In genomic region chr15:85748466-85748865, GRCm38 (mm10) we compare ENCODE assay signal across 19 mouse cellular contexts. TPM values are rescaled to one million over a fixed set of nuclear protein-coding genes. Genes with fewer than 3 reads are reported as not detected.
"Had no signal": no experiment of that assay in that cellular context is flagged by ENCODE, and none has a peak within 500 bp of the region (broad histone marks: within the 10 kb centered on the region; RNA-seq: fewer than 3 reads in every experiment).

No protein-coding gene starts in this region.

- H3K9me3 ChIP-seq: midbrain, embryonic 12.5 days; neural tube, embryonic 12.5 days; stomach, embryonic 15.5 days had no signal

- H3K27me3 ChIP-seq: neural tube, embryonic 12.5 days; stomach, embryonic 15.5 days had no signal

- ATAC-seq: midbrain, embryonic 16.5 days had no signal

- H3K4me3 ChIP-seq: midbrain, embryonic 10.5 days; midbrain, embryonic 12.5 days; myocyte; neural tube, embryonic 12.5 days; stomach, embryonic 15.5 days had no signal

- DNase-seq: lung, adult 18-20 months; lung, embryonic 14.5 days; lung, postnatal 10 days; lung, postnatal 4 days; midbrain, embryonic 14.5 days; right cerebral cortex, postnatal 14 days; thymus, adult 2 months; thymus, postnatal 25 days; thymus, postnatal 4 days had no signal

- H3K4me2 ChIP-seq: lung, embryonic 14.5 days; midbrain, embryonic 12.5 days; neural tube, embryonic 12.5 days; stomach, embryonic 15.5 days had no signal

- H3K9ac ChIP-seq: lung, embryonic 14.5 days; midbrain, embryonic 12.5 days; neural tube, embryonic 12.5 days; stomach, embryonic 15.5 days had no signal

- H3K4me1 ChIP-seq: midbrain, embryonic 10.5 days; midbrain, embryonic 12.5 days; neural tube, embryonic 12.5 days; stomach, embryonic 15.5 days had no signal

- H3K27ac ChIP-seq: midbrain, embryonic 10.5 days; midbrain, embryonic 12.5 days; neural tube, embryonic 12.5 days; stomach, embryonic 15.5 days; stomach, postnatal 0 days had no signal

- H3K36me3 ChIP-seq: midbrain, embryonic 10.5 days; midbrain, embryonic 12.5 days; neural tube, embryonic 12.5 days; stomach, embryonic 15.5 days had no signal

RNA-seq across cellular contexts. Expression of gene Ppara, which starts 13.7 kb away (rescaled TPM):
- total RNA-seq: megakaryocyte, adult 5-6 weeks; megakaryocyte-erythroid progenitor cell, adult 5-6 weeks; neutrophil, adult 5-6 weeks had no signal
